Mouse (Mus musculus) c-Kit-positive CD71-positive TER-119-positive erythroid progenitor cells, embryonic 14.5 days (primary cell): ENCODE measurements around the gene Tmem38b.

Experiments
- DNase-seq: peaks from one replicate; pipeline ENCODE4 v3.0.0-alpha.2; 2013; ENCODE audit warnings: low spot score

The Tmem38b gene

GRCm38 (mm10) chr4:53884351-53885245 is 58.8 kb downstream of the Tmem38b start:
- DNase-seq = peak; percentile 5

GRCm38 (mm10) chr4:53886342-53887088 is 60.7 kb downstream of the Tmem38b start:
- DNase-seq = no peak

- DNase-seq = no peak
Observed at GRCm38 (mm10) chr4:53895335-53895734, 69.5 kb downstream of the Tmem38b start.

GRCm38 (mm10) chr4:53896150-53896833 is 70.4 kb downstream of the Tmem38b start:
- DNase-seq = no peak

GRCm38 (mm10) chr4:53900386-53900971 is 74.6 kb downstream of the Tmem38b start:
- DNase-seq = no peak

GRCm38 (mm10) chr4:53904335-53904734 is 78.5 kb downstream of the Tmem38b start:
- DNase-seq = no peak

- no peak for DNase-seq
Observed at GRCm38 (mm10) chr4:53905537-53905936, 79.7 kb downstream of the Tmem38b start.

- no peak for DNase-seq
Observed at GRCm38 (mm10) chr4:53907071-53907470, 81.2 kb downstream of the Tmem38b start.
